Mouse (Mus musculus) urinary bladder, postnatal 10 days (tissue): ENCODE results near the gene Inpp4a.

ENCODE experiments used
- DNase-seq: peaks from one replicate; pipeline ENCODE4 v3.0.0; 2022; ENCODE audit warnings: low spot score

Gene Inpp4a

DNA sequence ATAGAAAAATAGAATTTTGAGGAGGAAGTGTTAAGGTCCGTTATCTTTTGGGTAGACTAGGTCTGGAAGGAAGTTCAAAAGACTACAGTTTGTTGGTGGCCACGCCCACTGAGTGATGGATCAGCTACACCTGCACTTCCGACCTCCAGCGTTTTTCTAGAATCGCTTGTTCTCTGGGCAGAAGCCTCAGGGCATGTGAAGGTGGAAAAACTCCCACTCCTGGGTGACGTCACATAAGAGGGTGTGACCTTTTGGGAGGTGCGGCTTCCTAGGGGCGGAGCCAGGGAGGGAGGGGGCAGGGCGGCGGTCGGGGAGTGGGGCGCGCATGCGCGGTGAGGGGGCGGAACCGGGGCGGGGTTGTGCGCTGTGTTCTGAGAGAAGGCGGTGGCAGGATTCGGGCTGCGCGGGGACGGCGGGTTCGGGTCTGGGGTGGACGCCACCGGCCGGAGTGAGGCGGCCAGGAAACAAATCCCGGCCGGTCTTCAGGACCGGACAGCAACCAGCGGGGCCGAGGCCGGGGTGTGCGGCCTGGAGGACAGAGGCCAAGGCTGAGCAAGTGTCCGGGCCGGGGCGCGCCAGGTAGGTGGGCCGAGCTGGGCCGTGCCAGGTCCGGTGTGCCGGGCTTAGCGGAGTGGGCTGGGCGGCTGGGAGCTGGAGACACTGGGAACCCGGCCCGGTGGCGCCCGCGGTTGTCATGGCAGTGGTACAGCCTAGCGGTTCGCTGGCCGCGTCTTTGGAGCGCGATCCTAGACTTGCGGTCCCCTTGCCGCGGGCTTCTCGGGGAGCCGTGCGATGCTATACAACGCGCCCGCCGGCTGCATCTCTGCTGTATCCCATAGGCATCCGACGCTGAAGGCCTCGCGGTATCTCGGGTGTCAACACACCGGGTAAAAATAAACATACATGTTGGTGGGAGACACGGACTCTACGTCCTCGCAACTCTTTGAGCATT is at the start of gene Inpp4a:
Gene Inpp4a (plus strand): TSS at position 326 of the 952 bp plus-strand sequence.
- peak; percentile 95 for DNase-seq

GRCm38 (mm10) chr1:37250643-37251310 is 48.9 kb upstream of the Inpp4a start:
- DNase-seq: peak; percentile 47

DNA sequence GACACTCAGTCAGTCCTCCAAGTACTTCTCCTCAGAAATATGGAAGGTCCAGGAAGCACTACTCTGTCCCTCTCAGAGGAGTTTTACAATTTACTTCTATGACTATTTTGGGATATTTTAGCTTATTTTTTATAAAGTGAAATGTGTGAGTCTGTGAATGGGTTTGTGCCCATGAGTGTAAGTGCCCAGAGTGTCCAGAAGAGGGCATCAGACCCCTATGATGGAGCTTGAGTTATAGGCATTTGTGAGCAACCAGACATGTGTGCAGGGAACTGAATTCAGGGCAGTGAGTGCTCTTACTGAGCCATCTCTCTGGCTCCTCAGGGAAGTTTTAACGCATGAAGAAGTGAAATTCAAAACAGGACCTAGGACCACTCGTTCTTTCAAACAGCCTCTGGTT is 41.2 kb upstream of the Inpp4a start:
- DNase-seq: no peak

DNA sequence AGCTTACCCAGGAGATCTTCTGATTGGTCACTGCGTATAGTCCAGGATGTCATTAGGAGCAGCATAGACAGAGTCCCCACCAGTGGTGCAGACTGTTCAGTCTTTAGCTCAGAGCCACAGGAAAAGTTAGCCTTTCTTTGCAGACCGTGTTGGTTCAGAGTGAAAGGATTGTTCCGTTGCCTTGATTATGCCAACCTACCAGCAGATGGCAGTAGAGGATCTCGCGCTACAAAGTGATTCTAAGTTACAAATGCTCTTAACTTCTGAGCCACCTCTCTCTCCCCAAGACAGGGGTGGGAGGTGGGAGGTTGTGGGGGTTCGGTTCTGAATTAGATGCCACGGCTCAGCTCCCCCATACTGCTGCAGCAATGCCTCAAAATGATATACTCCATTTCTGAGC is 27.2 kb upstream of the Inpp4a start:
- DNase-seq: no peak

GRCm38 (mm10) chr1:37286556-37286955 is 13.1 kb upstream of the Inpp4a start:
- DNase-seq: no peak

GRCm38 (mm10) chr1:37287748-37288147 is 11.9 kb upstream of the Inpp4a start:
- DNase-seq: no peak

GRCm38 (mm10) chr1:37288181-37288935 is 11.3 kb upstream of the Inpp4a start:
- no peak for DNase-seq

GRCm38 (mm10) chr1:37288941-37289340 is 10.7 kb upstream of the Inpp4a start:
- DNase-seq: no peak

DNA sequence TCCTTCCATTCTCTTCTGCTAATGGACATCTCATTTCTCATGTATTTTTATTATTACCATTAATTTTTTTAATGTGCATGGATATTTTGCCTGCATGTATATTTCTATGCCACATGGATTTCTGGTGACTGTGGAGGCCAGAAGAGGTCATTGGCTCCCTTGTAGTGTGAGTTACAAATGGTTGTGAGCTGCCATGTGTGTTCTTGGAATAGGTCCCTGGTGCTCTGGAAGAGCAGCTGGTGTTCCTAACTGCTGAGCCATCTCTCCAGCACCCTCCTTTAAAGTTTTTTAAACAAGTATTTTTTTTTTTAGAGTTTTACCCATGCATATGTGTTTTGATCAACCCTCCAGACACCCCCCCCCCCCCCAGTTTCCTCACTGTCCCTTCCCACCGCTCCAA is 3.3 kb upstream of the Inpp4a start:
- no peak for DNase-seq

DNA sequence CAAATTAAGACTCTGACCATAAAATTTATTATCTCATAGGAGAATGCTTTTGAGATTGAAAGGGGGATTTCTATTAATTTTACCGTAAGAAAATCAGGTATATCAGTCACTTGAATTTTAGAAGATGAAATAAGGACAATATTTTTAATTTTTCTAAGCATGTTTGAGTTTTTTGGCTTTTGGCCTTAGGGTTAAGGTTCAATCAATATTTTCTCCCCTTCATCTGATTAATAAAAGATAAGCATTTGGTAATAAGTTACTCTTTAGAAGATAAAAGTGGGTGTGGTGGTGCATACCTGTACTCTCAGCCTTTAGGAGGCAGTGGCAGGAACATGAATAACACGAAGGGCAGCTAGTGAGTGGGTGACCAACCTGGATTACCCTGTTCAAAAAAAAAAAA is 761 bp upstream of the Inpp4a start:
- DNase-seq: no peak

- DNase-seq: no peak
These were observed 985 bp downstream of the Inpp4a start for GRCm38 (mm10) chr1:37300650-37301049.

GRCm38 (mm10) chr1:37302801-37303200 is 3.1 kb downstream of the Inpp4a start:
- DNase-seq: no peak

DNA sequence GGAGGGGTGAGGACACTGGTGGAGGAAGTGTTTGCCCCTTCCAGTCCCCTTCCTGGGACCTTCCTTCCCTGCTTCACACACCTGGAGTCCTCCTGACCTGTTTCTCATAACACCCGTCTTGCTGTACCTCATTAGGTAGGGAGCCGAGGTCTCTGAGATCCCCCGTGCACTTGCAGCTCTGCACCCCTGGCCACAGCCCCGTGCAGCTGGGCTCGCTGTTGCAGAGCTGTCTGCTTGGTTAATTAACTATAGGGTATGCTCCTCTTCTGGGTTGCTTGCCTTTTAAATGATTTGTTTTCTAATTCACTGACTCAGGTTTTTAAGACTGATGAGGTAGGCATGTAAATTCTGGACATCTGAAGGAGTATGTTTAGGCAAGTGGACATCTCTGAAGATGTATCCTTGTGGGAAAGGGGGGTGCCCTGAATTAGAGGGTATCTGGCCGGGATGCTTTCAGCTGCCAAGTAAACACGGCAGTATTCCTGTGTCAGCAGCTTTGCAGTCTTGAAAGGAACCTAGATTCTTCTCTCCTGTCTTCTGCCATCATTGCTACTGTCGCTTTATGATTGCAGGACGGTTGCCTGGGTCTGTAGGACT is 6.1 kb downstream of the Inpp4a start:
- DNase-seq: no peak

GRCm38 (mm10) chr1:37307586-37307985 is 7.9 kb downstream of the Inpp4a start:
- DNase-seq: no peak

- no peak for DNase-seq
These were observed 8.5 kb downstream of the Inpp4a start for GRCm38 (mm10) chr1:37308021-37308742.

DNA sequence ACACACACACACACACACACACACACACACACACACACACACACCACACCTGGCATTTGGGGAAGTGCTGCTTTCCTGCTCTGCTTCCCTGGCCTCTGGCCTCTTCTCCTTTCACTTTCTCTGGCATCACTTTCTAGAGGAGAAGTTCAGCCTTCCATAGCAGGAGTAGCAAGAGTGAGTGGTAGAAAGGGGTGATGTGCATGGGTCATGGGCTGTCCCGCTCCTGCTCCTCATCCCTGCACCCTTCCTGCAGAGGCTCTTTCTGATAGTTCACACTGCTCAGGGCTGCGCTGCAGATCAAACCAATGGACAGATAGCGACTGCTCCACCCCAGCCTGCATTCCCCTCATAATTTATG is 9.1 kb downstream of the Inpp4a start:
- DNase-seq: no peak

DNA sequence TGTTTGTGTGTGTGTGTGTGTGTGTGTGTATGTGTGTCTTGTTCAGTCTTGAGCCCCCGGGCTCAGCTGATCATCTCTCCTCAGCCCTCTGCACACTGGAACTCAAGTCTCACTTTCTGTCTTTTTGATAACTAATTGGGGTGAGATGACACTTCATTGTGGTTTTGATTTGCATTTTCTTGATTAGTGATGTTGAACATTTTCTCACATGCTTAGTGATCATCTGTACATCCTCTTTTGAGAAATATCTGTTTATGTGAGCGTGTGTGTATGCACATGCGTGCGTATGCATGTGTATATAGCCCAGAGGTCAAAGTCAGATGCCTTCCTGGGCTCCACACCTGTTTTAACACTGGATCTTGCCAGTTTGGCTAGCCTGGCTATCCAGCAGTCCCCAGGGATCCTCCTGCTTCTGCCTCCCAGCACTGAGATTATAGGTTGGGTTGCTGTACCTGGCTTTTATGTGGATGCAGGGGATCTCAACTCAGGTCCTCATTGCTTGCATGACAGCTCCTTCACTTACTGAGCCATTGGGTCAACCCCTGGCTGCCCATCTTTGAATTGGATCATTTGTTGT is 10.4 kb downstream of the Inpp4a start:
- DNase-seq: no peak

- no peak for DNase-seq
These were observed 14.7 kb downstream of the Inpp4a start for GRCm38 (mm10) chr1:37314338-37314737.

GRCm38 (mm10) chr1:37317644-37318285 is 18.1 kb downstream of the Inpp4a start:
- no peak for DNase-seq

DNA sequence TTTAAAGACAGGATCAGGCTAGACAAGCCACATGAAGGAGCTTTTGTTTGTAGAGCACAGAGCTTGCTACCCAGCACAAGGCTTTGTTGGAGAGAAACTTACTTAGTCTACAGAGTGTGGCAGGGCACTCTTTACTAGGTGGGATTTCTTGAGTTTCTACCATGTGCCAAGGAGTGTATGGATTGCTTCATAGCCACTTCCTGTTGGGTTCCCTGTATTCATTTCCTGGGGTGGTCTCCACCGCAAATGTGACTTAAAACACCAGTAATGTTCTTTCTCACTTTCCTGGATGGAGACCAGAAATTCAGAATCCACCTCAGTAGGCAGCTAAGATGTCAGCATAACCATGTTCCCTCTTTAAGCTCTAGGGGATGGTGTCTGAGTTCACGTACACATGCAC is 18.9 kb downstream of the Inpp4a start:
- DNase-seq: no peak

GRCm38 (mm10) chr1:37322690-37323089 is 23.0 kb downstream of the Inpp4a start:
- DNase-seq: no peak
